Mouse (Mus musculus) lung, adult 2 months (tissue): ENCODE data around the gene Spata13.

Experiments
- CTCF ChIP-seq: fragments of 200-500 bp; IDR thresholded peaks from 2 replicates; pipeline ENCODE4 v1.5.1; 2011; ENCODE audit warnings: mild to moderate bottlenecking, low read length, control low read depth; ENCODE audit not compliant: insufficient read depth
- POLR2A ChIP-seq: fragments of 200-500 bp; IDR thresholded peaks from 2 replicates; pipeline ENCODE4 v1.6.1; 2011; ENCODE audit warnings: low read depth, mild to moderate bottlenecking, control low read depth, low read length, borderline replicate concordance; ENCODE audit errors: extremely low read depth

GRCm38 (mm10) chr14:60764526-60764925, 130.7 kb downstream of the Spata13 start:
- TF ChIP-seq CTCF (no peak), POLR2A (no peak)
